Mouse (Mus musculus): ENCODE data around the gene Cd44. TPM values are rescaled to one million over a fixed set of nuclear protein-coding genes. Genes with fewer than 3 reads are reported as not detected.

The Cd44 gene
- total RNA-seq, 1 experiment from 2014 or later: 54.6 TPM

Other genes starting within 250 kb of the Cd44 start
- 1.9 and 2.4 TPM in 2 replicates for gene Slc1a2, start 243.0 kb downstream of the Cd44 start, total RNA-seq (2021)
- 133 and 138 TPM in 2 replicates for gene Pdhx, start 171.8 kb upstream of the Cd44 start, total RNA-seq (2021)
- 53.4 and 61.2 TPM in 2 replicates for gene Apip, start 172.0 kb upstream of the Cd44 start, total RNA-seq (2021)

Data from adrenal gland, postnatal 14 days (tissue).